Mouse (Mus musculus) myocyte (in vitro differentiated cells): ENCODE results near the gene Gnaz.

ENCODE experiments used
- CEBPB ChIP-seq: IDR thresholded peaks from 2 replicates; pipeline ENCODE4 v1.6.1; 2011; ENCODE audit warnings: mild to moderate bottlenecking, moderate library complexity; ENCODE audit not compliant: poor library complexity, insufficient read depth, severe bottlenecking
- E2F4 ChIP-seq: IDR thresholded peaks from one replicate; pipeline ENCODE4 v1.6.1; 2011; ENCODE audit warnings: mild to moderate bottlenecking, control low read depth, moderate library complexity; ENCODE audit not compliant: insufficient read depth
- MAX ChIP-seq: IDR thresholded peaks from one replicate; pipeline ENCODE4 v1.6.1; 2011; ENCODE audit warnings: low read depth, mild to moderate bottlenecking, control low read depth
- POLR2A ChIP-seq: IDR thresholded peaks from one replicate; pipeline ENCODE4 v1.6.1; 2011; ENCODE audit warnings: low read depth, mild to moderate bottlenecking, control low read depth, moderate library complexity; ENCODE audit not compliant: insufficient read length
- TCF12 ChIP-seq: IDR thresholded peaks from one replicate; pipeline ENCODE4 v1.6.1; 2011; ENCODE audit warnings: mild to moderate bottlenecking, control low read depth; ENCODE audit not compliant: poor library complexity, insufficient read depth, severe bottlenecking
- USF1 ChIP-seq: IDR thresholded peaks from one replicate; pipeline ENCODE4 v1.6.1; 2011; ENCODE audit warnings: low read depth, mild to moderate bottlenecking, control low read depth, moderate library complexity

DNA sequence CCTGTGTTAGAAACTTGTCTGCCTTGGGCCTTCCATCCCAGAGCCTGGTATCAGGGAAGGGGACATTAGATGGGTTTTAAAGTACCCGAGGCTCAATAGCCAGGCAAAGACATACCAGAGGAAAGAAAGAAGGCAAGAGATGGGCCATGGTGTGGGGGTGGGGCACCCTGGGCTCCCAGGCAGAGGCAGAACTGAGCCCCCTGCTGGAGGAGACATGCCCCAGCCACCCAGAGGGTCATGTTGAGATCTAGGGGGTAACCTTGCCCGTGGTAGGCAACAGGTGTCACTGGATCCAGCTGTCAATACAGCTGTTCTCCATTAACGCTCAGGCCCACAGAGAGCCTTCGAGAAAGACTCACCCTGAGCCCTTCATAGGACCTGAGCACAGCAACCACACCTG is 22.8 kb downstream of the Gnaz start:
- TF ChIP-seq POLR2A (no peak), MAX (no peak), CEBPB (no peak), TCF12 (no peak), USF1 (no peak), E2F4 (no peak)
